Mouse (Mus musculus): Measurements from ENCODE around the gene Dgkg.

Gene Dgkg

GRCm38 (mm10) chr16:22493396-22493795, 163.6 kb downstream of the Dgkg start:
- DNase-seq: no peak

- no peak for DNase-seq
These were observed 165.4 kb downstream of the Dgkg start for GRCm38 (mm10) chr16:22491446-22492166.

DNA sequence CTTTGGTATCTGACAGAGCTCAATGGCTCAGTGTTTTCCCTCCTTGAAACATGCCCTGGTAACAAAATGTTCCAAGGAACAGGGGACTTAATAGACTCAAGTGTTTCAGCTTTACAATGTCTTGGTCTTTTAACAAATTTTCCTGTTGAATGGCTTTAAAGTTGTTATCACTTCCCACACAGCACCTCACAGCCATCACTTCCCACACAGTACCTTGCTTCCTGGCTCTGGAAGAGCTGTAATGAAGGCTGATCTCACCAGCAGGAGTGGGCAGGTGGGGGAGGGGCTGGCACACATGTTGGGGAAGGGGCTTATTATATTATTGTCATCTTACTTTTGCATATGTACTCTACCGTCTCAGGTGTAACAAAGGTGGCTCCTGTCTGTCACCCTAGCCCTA, 173.1 kb downstream of the Dgkg start:
- DNase-seq: no peak

DNA sequence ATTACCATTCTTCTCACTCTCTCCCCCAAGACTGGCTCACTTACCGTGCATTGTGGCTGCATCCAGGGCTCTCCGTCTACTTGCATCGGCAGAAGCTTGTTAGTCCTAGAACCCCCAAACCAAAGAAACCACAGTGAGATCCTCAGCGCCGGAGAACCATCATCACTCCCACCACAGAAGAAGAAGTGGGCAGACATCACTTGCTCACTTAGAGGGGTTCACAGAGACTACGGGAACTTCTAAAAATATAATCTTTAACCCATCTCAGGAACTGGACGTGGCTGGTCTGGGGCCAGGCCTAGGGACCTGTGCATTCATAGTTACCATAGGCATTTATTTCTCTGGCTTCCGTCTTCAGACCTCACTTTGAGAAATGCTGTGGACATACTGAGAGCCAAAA, 177.7 kb downstream of the Dgkg start:
- DNase-seq: no peak

DNA sequence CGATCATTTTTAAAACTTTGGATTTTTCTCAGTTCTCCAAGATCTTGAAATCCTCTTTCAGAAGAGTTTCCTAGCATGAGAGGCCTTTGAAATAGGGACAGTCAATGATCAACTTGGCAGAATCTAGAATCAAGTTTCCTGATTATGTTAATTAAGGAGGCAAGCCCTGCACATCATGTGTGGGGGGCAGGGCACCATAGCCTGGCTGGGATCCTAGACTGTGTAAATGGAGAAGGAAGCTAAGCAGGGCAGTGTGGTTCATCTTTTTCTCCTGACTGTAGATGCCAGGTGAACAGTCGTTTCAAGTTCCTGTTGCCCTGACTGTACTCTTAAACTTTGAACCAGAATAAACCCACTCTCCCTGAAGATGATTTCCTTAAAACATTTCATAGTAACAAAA, 185.3 kb downstream of the Dgkg start:
- DNase-seq: peak; percentile 71

DNA sequence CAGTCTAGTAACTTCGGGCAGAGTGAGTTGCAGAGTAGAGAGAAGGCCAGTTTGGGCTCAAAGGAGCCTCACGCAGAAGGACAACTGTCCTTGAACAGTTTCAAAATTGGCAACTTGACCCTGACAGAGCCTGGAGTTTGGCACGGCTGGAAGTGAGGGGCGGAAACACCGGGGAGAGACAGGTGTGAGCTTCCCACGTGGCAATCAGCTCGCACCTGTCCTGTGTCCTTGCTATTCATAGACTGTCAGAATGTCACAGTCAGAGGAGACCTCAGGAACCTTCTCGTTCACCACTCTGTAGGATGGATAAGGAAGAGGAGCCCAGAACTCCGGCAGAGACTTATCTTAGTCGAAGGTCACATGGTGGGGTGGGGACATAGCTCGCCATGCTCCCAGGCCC, 187.6 kb downstream of the Dgkg start:
- DNase-seq: no peak

- DNase-seq: no peak
These were observed 189.9 kb downstream of the Dgkg start for GRCm38 (mm10) chr16:22467111-22467510.

DNA sequence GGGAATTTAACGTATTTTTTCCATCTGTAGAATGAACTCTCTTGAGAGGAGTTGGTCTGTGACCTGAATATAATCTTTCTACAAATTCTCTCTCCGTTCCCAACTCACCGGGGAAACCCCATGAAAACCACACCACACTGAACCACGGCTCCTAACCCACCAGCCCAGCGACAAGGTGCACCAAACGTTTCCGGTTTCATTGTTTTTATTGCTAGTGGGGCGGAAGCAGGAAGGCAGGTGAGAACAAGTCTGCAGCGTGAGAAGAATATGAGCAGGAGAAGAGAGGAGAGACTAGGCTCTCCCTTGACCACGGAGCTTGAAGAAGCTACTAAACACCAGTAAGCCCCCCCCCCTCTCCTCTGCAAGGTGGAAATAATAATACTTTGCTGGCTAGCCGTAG, 190.6 kb downstream of the Dgkg start:
- no peak for DNase-seq

DNA sequence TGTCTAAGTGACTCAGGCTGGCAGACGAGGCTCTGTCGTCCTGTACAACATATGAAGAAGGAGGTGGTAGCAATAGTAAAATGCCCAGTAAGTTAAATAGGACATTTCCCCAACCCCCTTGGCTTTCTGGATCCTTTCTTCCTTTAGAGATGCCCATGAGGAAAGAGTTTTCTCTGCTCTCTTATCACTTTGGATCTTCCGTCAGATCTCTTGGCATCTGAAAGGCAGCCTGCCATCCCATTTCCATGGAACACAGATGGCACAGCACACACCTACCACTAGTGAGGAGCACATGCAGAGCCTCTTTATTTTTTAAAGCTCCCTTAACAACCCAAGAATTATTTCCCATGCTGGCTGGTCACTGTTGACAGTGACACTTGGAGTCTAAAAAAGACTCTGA, 194.8 kb downstream of the Dgkg start:
- no peak for DNase-seq

GRCm38 (mm10) chr16:22461728-22462127, 195.3 kb downstream of the Dgkg start:
- no peak for DNase-seq

DNA sequence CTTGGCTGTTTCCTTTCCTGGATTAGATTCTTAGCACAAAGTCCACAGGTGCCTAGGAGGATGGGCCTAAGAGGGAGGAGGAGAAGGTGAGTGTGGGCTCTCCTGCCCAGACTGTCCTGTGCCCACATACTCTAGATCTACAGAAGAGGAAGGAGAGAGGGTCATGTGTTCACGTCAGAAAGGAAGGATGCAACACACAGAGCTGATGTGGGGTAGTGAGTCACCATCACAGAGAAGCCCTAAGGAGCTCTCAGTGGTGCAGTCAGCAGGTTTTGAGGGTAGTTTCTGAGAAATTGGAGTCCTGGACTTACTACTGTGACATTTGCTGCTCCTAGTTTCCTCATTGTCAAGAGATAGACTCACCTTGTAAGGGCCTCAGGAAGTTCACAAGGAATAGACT, 196.1 kb downstream of the Dgkg start:
- no peak for DNase-seq

- no peak for DNase-seq
These were observed 204.9 kb downstream of the Dgkg start for GRCm38 (mm10) chr16:22452082-22452481.

DNA sequence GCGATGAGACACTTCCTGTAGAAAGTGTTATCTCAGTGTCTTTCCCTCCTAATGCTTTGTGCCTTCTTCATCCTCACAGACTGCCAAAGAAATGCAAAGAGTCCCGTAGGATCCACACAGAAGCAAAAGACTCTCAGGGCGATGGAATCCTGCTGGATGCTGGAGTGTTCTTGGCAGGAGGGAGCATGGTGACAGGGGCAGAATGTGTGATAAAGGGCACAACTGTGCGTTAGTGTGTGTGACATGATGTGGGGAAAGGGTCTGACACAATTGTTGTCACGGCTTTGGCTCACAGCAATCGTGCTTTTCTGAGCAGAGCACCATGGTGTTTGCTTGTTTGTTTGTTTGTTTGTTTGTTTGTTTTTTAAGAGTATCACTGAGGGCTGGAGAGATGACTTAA, 208.9 kb downstream of the Dgkg start:
- DNase-seq: no peak

DNA sequence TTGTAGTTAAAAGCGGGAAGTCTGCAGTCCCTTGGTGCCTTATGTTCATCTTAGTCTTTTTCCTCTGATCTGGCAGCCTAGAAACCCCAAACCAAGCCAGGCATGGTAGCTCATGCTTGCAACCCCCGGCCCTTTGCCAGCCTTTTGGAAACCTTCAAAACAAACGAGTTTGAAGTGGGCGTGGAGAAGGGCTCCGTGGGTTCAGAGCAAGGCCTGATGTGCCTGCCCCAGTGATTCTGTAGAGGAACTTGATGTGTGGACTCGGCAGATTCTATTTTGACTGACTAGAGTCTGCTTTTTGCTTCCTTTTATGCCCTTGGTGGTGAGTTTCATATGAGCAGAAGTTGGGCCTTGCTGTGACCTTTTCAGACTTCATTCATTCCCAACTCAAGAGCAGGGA, 212.2 kb downstream of the Dgkg start:
- DNase-seq: no peak

DNA sequence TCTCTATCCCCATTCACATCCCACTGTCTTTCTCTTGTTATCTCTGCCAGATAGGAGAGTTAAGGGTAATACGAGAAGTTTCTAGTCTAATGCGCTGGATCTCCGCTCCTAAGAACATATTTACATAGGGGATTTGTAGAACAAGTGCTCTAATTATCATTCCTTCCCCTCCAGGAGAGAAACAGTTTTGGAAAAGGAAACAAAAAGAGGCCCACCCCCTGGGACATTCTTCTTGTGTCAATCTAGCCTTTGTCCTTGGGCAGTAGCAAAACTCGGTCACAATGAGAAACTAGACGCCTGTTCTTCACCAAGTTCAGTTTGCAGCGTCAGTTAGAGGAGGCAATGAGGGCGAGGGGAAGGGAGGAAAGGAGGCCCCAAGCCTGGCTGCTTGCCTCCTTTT, 214.8 kb downstream of the Dgkg start:
- no peak for DNase-seq

DNA sequence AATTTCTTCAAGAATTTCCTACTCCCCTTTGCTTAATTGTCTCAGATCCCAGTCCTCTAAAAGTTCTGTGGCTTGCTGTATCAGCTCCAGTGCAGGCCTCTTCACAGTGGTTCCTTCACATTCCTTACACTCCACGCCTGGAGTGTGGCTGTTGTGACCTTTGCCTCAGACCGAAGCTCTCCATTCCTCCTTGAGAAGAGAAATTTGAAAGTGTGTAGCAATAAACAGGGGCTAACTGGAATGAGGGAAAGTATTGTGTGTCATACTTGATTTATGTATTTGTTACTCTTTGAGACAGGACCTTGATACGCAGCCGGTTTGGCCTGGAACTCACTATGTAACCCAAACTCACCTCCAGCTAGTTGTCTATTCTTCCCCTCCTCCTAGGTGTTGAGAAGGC, 215.7 kb downstream of the Dgkg start:
- DNase-seq: no peak

DNA sequence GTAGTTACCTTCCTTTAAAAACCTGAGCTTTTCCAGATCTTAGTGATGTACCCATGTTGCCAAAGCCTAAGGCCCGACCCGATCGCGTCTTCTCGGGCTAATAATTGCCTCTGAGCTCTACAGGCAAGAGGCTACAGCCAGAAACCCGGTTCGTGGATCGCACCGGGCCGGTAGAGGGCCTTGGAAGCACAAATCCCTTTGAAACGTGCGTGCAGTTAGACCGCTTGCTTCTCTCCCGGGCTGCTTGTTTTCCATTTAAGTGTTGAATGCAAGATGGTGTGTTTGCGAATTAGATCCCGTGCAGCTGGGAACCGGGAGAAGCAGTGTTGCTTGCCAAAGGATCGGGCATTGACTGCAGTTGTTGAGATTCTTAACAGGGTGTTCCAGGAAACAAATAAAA, 216.8 kb downstream of the Dgkg start:
- DNase-seq: peak; percentile 81

- peak; percentile 100 for DNase-seq
These were observed 217.4 kb downstream of the Dgkg start, which contains the start of gene Etv5 for GRCm38 (mm10) chr16:22439499-22440177. Gene Etv5 (minus strand): TSS chr16:22439719.

DNA sequence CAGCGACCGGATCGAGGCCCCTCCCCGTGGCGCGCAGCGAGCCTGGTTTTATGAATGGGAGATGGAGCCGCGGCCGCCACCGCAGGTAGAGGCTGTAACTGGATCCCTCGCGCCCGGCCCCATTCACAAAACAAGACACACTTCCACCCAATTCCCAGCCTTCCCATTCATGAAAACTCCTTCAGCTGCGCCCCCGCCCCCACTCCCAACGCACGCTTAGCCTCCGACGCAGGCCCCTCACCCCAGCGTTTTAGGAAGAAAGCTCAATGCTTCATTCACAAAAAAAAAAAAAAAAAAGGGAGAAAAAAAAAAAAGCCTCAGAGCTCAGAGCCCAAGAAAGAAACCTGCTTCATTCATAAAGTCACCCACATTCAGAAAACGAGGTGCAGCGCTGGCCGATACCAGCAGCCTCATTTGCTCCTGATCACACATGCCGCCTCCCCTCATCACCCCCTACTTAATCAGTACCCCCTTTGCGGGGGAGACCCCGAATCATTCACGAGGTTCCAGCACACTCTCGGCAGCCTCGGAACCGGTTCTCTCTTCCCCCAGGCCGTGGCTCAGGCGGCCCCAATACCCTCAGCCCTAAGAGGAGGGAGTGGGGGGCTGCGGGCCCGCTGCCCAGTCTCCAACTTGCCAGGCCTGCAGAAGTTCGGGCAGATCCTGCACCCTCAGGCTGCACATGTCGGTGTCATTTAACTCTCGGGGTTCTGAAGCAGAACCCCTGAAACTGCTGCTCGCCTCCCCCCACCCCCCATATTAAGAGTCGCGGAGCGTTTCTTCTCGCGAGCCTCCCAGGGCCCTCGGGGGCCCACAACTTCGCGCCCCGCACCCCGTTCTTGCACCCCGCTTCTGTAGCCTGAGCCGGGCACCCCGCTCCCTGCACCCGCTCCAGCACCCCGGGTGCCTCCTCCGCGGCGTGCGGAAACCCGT, 218.3 kb downstream of the Dgkg start:
- peak; percentile 70 for DNase-seq

DNA sequence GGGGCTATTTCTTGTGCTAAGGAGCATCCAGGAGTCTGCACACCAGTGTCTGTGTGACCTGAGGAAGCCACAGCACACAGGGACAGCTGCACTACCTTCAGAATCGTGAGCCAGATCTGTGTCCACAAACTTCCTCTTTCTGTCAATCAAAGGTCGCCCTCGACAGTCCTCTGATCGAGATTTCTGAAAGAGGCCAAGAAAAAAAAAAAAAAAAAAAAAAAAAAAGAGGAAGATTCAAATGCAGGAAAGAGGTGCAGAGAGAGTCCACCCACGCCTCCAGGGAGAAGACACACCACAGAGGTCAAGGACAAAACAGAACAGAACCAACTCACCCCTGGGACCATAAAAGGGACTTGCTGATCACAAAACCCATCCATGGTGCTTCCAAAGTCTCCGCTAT, 220.9 kb downstream of the Dgkg start:
- no peak for DNase-seq

DNA sequence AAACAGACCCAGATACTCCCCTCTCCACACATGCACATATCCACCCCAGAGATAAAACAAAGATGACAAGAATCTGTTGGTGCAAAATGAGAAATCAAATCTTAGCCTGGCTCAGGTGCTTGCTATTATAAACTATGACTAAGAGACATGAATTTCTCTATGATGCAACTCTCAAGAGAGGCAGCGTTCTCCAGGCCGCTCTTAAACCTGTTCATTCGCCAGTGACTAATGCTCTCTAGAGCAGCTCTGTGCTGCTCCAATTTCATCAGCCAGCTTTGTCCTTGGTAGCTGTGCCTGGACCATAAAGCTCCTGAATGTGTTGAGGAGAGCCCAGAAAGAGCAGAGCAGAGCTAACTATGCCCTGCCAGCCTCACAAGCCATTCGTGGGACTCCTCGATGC, 222.5 kb downstream of the Dgkg start:
- DNase-seq: no peak

GRCm38 (mm10) chr16:22433944-22434343, 223.1 kb downstream of the Dgkg start:
- no peak for DNase-seq

- DNase-seq: no peak
These were observed 225.2 kb downstream of the Dgkg start for GRCm38 (mm10) chr16:22431773-22432172.

- no peak for DNase-seq
These were observed 225.7 kb downstream of the Dgkg start for GRCm38 (mm10) chr16:22431335-22431734.
